Mouse (Mus musculus) midbrain, embryonic 13.5 days (tissue): ENCODE results near the gene Mgst3. TPM values are rescaled to one million over a fixed set of nuclear protein-coding genes. Genes with fewer than 3 reads are reported as not detected.

Experiments used
- ATAC-seq: fragments of 200-750 bp; cut with Nextera tagmentation; 2 replicates; pipeline ENCODE4 v1.8.0; 2017; ENCODE audit warnings: mild to moderate bottlenecking, moderate TSS enrichment, moderate library complexity
- H3K27ac ChIP-seq: fragments of 300-500 bp; sonication (generic); 2 replicates; pipeline ENCODE4 v1.5.1; 2015; ENCODE audit warnings: inconsistent platforms, mild to moderate bottlenecking, moderate library complexity
- H3K27me3 ChIP-seq: fragments of 300-500 bp; sonication (generic); 2 replicates; pipeline ENCODE4 v1.6.1; 2015; ENCODE audit warnings: mild to moderate bottlenecking, inconsistent platforms
- H3K36me3 ChIP-seq: fragments of 300-500 bp; sonication (generic); 2 replicates; pipeline ENCODE4 v1.6.1; 2015; ENCODE audit warnings: mild to moderate bottlenecking, inconsistent platforms
- H3K4me1 ChIP-seq: fragments of 300-500 bp; sonication (generic); replicated peaks from 2 replicates; pipeline ENCODE4 v1.6.1; 2015; ENCODE audit warnings: inconsistent platforms
- H3K4me2 ChIP-seq: fragments of 300-500 bp; sonication (generic); replicated peaks from 2 replicates; pipeline ENCODE4 v1.6.1; 2015; ENCODE audit warnings: moderate library complexity, mild to moderate bottlenecking, inconsistent platforms
- H3K4me3 ChIP-seq: fragments of 300-500 bp; sonication (generic); replicated peaks from 2 replicates; pipeline ENCODE4 v1.5.1; 2015; ENCODE audit warnings: mild to moderate bottlenecking, inconsistent platforms
- H3K9ac ChIP-seq: fragments of 300-500 bp; sonication (generic); replicated peaks from 2 replicates; pipeline ENCODE4 v1.6.1; 2015; ENCODE audit warnings: mild to moderate bottlenecking, inconsistent platforms
- H3K9me3 ChIP-seq: fragments of 300-500 bp; sonication (generic); 2 replicates; pipeline ENCODE4 v1.6.1; 2016; ENCODE audit warnings: mild to moderate bottlenecking, inconsistent platforms
- WGBS: fragments of 180-500 bp; shearing (Covaris S2); methylation state at CpG from one replicate; pipeline ENCODE4 v1.1.7; 2015; 5-methylcytosine and 5-hydroxymethylcytosine counted together
- polyA plus RNA-seq: library from polyadenylated mRNA; unstranded; fragments of >200 nt; fragmentation: Nextera tagmentation; extraction: Ambion mirVana; gene quantifications from 2 replicates; pipeline ENCODE4 v1.2.1, GENCODE M21; 2015

Gene Mgst3
- polyA plus RNA-seq, 1 experiment from 2014 or later = 80.2 TPM

- peaks cover 7% of the 10 kb centered on the region for H3K4me1 ChIP-seq
- peaks cover 26% of the 10 kb centered on the region for H3K36me3 ChIP-seq
- H3K27me3 ChIP-seq = 0 out of 2 replicates have a peak, but pooled peaks cover 8% of the 10 kb centered on the region
- no peaks in the 10 kb centered on the region for H3K9me3 ChIP-seq
- no peak overlapping the region for H3K4me3 ChIP-seq
- ATAC-seq = peak; percentile 29; the same call in 1 of the 2 replicates
- H3K4me2 ChIP-seq = no peak overlapping the region; the same call in 1 of the 2 replicates
- WGBS = 19% methylated on average over 15 of the region's 15 CpGs
- H3K27ac ChIP-seq = no peak overlapping the region
- no peak overlapping the region for H3K9ac ChIP-seq
Observed at GRCm38 (mm10) chr1:167374003-167374784, 19.4 kb downstream of the Mgst3 start.

- no peak overlapping the region for H3K4me3 ChIP-seq
- peaks cover 7% of the 10 kb centered on the region for H3K4me1 ChIP-seq
- no peak for ATAC-seq
- 95% methylated on average over 7 of the region's 7 CpGs for WGBS
- H3K36me3 ChIP-seq = peaks cover 31% of the 10 kb centered on the region
- H3K4me2 ChIP-seq = no peak overlapping the region
- 0 out of 2 replicates have a peak, but pooled peaks cover 8% of the 10 kb centered on the region for H3K27me3 ChIP-seq
- H3K9ac ChIP-seq = no peak overlapping the region
- H3K9me3 ChIP-seq = no peaks in the 10 kb centered on the region
- no peak overlapping the region for H3K27ac ChIP-seq
Observed at GRCm38 (mm10) chr1:167372739-167373138, 20.9 kb downstream of the Mgst3 start.

GRCm38 (mm10) chr1:167369905-167370304 is 23.7 kb downstream of the Mgst3 start:
- no peaks in the 10 kb centered on the region for H3K9me3 ChIP-seq
- no peak overlapping the region for H3K4me3 ChIP-seq
- peaks cover 7% of the 10 kb centered on the region for H3K4me1 ChIP-seq
- H3K9ac ChIP-seq = no peak overlapping the region
- no peak overlapping the region for H3K4me2 ChIP-seq
- ATAC-seq = peak; percentile 29
- peaks cover 37% of the 10 kb centered on the region for H3K36me3 ChIP-seq
- H3K27me3 ChIP-seq = 0 out of 2 replicates have a peak, but pooled peaks cover 3% of the 10 kb centered on the region
- H3K27ac ChIP-seq = no peak overlapping the region
- 12% methylated on average over 7 of the region's 7 CpGs for WGBS

GRCm38 (mm10) chr1:167368513-167368912 is 25.1 kb downstream of the Mgst3 start:
- Histone ChIP-seq H3K9me3 (no peaks in the 10 kb centered on the region), H3K27me3 (no peaks in the 10 kb centered on the region), H3K4me1 (no peaks in the 10 kb centered on the region), H3K9ac (no peak overlapping the region), H3K27ac (no peak overlapping the region), H3K4me2 (no peak overlapping the region), H3K36me3 (peaks cover 39% of the 10 kb centered on the region), H3K4me3 (no peak overlapping the region)
- no peak for ATAC-seq
- WGBS = 87% methylated on average over 7 of the region's 7 CpGs

GRCm38 (mm10) chr1:167368018-167368417 is 25.6 kb downstream of the Mgst3 start:
- no peaks in the 10 kb centered on the region for H3K4me1 ChIP-seq
- no peak overlapping the region for H3K4me3 ChIP-seq
- WGBS = 99% methylated on average over 4 of the region's 4 CpGs
- no peak for ATAC-seq
- H3K27ac ChIP-seq = no peak overlapping the region
- no peaks in the 10 kb centered on the region for H3K9me3 ChIP-seq
- H3K27me3 ChIP-seq = no peaks in the 10 kb centered on the region
- H3K36me3 ChIP-seq = peaks cover 36% of the 10 kb centered on the region
- H3K9ac ChIP-seq = no peak overlapping the region
- no peak overlapping the region for H3K4me2 ChIP-seq

GRCm38 (mm10) chr1:167366621-167367020 is 27.0 kb downstream of the Mgst3 start:
- H3K9me3 ChIP-seq = no peaks in the 10 kb centered on the region
- no peaks in the 10 kb centered on the region for H3K27me3 ChIP-seq
- H3K27ac ChIP-seq = no peak overlapping the region
- H3K4me2 ChIP-seq = no peak overlapping the region
- H3K4me3 ChIP-seq = no peak overlapping the region
- H3K4me1 ChIP-seq = no peaks in the 10 kb centered on the region
- H3K36me3 ChIP-seq = peaks cover 29% of the 10 kb centered on the region
- no peak for ATAC-seq
- H3K9ac ChIP-seq = no peak overlapping the region
- WGBS = 91% methylated on average over 6 of the region's 6 CpGs

- no peak for ATAC-seq
- no peaks in the 10 kb centered on the region for H3K27me3 ChIP-seq
- no peak overlapping the region for H3K27ac ChIP-seq
- peaks cover 36% of the 10 kb centered on the region for H3K36me3 ChIP-seq
- H3K4me1 ChIP-seq = no peaks in the 10 kb centered on the region
- no peak overlapping the region for H3K4me2 ChIP-seq
- WGBS = 88% methylated on average over 7 of the region's 7 CpGs
- H3K4me3 ChIP-seq = no peak overlapping the region
- H3K9ac ChIP-seq = no peak overlapping the region
- no peaks in the 10 kb centered on the region for H3K9me3 ChIP-seq
Observed at GRCm38 (mm10) chr1:167365808-167366207, 27.8 kb downstream of the Mgst3 start.

GRCm38 (mm10) chr1:167363322-167363721 is 30.3 kb downstream of the Mgst3 start:
- Histone ChIP-seq H3K27ac (no peak overlapping the region), H3K4me1 (no peaks in the 10 kb centered on the region), H3K27me3 (no peaks in the 10 kb centered on the region), H3K9me3 (no peaks in the 10 kb centered on the region), H3K36me3 (peaks cover 34% of the 10 kb centered on the region), H3K4me2 (no peak overlapping the region), H3K9ac (no peak overlapping the region), H3K4me3 (no peak overlapping the region)
- WGBS = 57% methylated on average over 5 of the region's 5 CpGs
- ATAC-seq = no peak

GRCm38 (mm10) chr1:167362819-167363218 is 30.8 kb downstream of the Mgst3 start:
- no peak for ATAC-seq
- Histone ChIP-seq H3K9ac (no peak overlapping the region), H3K27ac (no peak overlapping the region), H3K36me3 (peaks cover 32% of the 10 kb centered on the region), H3K4me2 (no peak overlapping the region), H3K4me3 (no peak overlapping the region), H3K27me3 (no peaks in the 10 kb centered on the region), H3K9me3 (no peaks in the 10 kb centered on the region), H3K4me1 (no peaks in the 10 kb centered on the region)
- 83% methylated on average over 4 of the region's 4 CpGs for WGBS

- no peak overlapping the region for H3K4me3 ChIP-seq
- ATAC-seq = no peak
- H3K27me3 ChIP-seq = no peaks in the 10 kb centered on the region
- WGBS = 47% methylated on average over 4 of the region's 4 CpGs
- no peak overlapping the region for H3K9ac ChIP-seq
- H3K4me1 ChIP-seq = no peaks in the 10 kb centered on the region
- peaks cover 35% of the 10 kb centered on the region for H3K36me3 ChIP-seq
- no peak overlapping the region for H3K27ac ChIP-seq
- H3K4me2 ChIP-seq = no peak overlapping the region
- H3K9me3 ChIP-seq = no peaks in the 10 kb centered on the region
Observed at GRCm38 (mm10) chr1:167360268-167360667, 33.4 kb downstream of the Mgst3 start.

- ATAC-seq = no peak
- H3K36me3 ChIP-seq = peaks cover 44% of the 10 kb centered on the region
Observed at GRCm38 (mm10) chr1:167358731-167359130, 34.9 kb downstream of the Mgst3 start.

GRCm38 (mm10) chr1:167357387-167357786 is 36.3 kb downstream of the Mgst3 start:
- Histone ChIP-seq H3K9me3 (no peaks in the 10 kb centered on the region), H3K36me3 (peaks cover 44% of the 10 kb centered on the region), H3K4me3 (no peak overlapping the region), H3K9ac (no peak overlapping the region), H3K27ac (no peak overlapping the region), H3K27me3 (no peaks in the 10 kb centered on the region), H3K4me2 (no peak overlapping the region), H3K4me1 (no peaks in the 10 kb centered on the region)
- ATAC-seq = no peak
- WGBS = 94% methylated on average over 9 of the region's 9 CpGs

More at GRCm38 (mm10) chr1:167358731-167359130, 34.9 kb downstream of the Mgst3 start:
- 84% methylated on average over 9 of the region's 9 CpGs for WGBS
- Histone ChIP-seq H3K9ac (no peak overlapping the region), H3K9me3 (no peaks in the 10 kb centered on the region), H3K27me3 (no peaks in the 10 kb centered on the region), H3K4me3 (no peak overlapping the region), H3K27ac (no peak overlapping the region), H3K4me1 (no peaks in the 10 kb centered on the region), H3K4me2 (no peak overlapping the region)
